Mouse (Mus musculus) ES-Bruce4 (cell line): Measurements from ENCODE around the gene Cand1. TPM values are rescaled to one million over a fixed set of nuclear protein-coding genes. Genes with fewer than 3 reads are reported as not detected.
A peak's percentile ranks its signal among the peaks of the same experiment; 100 is the strongest.

ENCODE experiments used
- H3K27ac ChIP-seq: 2 replicates; pipeline ENCODE4 v1.5.1; 2012; ENCODE audit warnings: low read length, inconsistent platforms; ENCODE audit not compliant: insufficient read depth
- H3K27me3 ChIP-seq: 2 replicates; pipeline ENCODE4 v1.6.1; 2012; ENCODE audit warnings: mild to moderate bottlenecking, low read length, inconsistent platforms; ENCODE audit not compliant: control insufficient read depth, poor library complexity, insufficient read depth, severe bottlenecking
- H3K36me3 ChIP-seq: 2 replicates; pipeline ENCODE4 v1.6.1; 2012; ENCODE audit warnings: inconsistent platforms, mild to moderate bottlenecking, low read length, moderate library complexity; ENCODE audit not compliant: control insufficient read depth, poor library complexity, insufficient read depth, severe bottlenecking
- H3K4me1 ChIP-seq: one replicate; pipeline ENCODE4 v1.8.1; 2011; ENCODE audit warnings: low read length; ENCODE audit not compliant: control insufficient read depth, insufficient read depth
- H3K4me3 ChIP-seq: 2 replicates; pipeline ENCODE4 v1.5.1; 2011; ENCODE audit warnings: low read depth, mild to moderate bottlenecking, low read length
- H3K9ac ChIP-seq: 2 replicates; pipeline ENCODE4 v1.6.1; 2012; ENCODE audit warnings: low read depth, mild to moderate bottlenecking, inconsistent platforms; ENCODE audit not compliant: poor library complexity, severe bottlenecking
- H3K9me3 ChIP-seq: replicated peaks from 2 replicates; pipeline ENCODE4 v1.6.1; 2012; ENCODE audit warnings: mild to moderate bottlenecking, low read length, inconsistent platforms; ENCODE audit not compliant: control insufficient read depth, poor library complexity, insufficient read depth, severe bottlenecking
- CTCF ChIP-seq: IDR thresholded peaks from one replicate; pipeline ENCODE4 v1.8.1; 2011; ENCODE audit warnings: low read depth, low read length
- EP300 ChIP-seq: IDR thresholded peaks from 2 replicates; pipeline ENCODE4 v1.6.1; 2011; ENCODE audit warnings: low read depth, low read length; ENCODE audit not compliant: insufficient read depth
- POLR2A ChIP-seq: IDR thresholded peaks from one replicate; pipeline ENCODE4 v1.8.1; 2011; ENCODE audit warnings: low read length; ENCODE audit not compliant: insufficient read depth
- polyA plus RNA-seq: library from polyadenylated mRNA; stranded (reverse); fragments of >200 nt; gene quantifications from 2 replicates; pipeline ENCODE4 v1.2.4, GENCODE M21; 2011; ENCODE audit warnings: low read depth; ENCODE audit not compliant: missing spikeins, insufficient read depth, insufficient read length

Gene Cand1
- polyA plus RNA-seq, 1 experiment = 170 TPM

GRCm38 (mm10) chr10:119239633-119239968 is 254 bp downstream of the Cand1 start:
- no peaks in the 10 kb centered on the region for H3K9me3 ChIP-seq
- H3K27ac ChIP-seq = peak overlapping the region; percentile 82
- H3K36me3 ChIP-seq = peaks cover 4% of the 10 kb centered on the region
- H3K4me3 ChIP-seq = peak overlapping the region; percentile 99
- H3K9ac ChIP-seq = peak overlapping the region; percentile 98
- peaks cover 5% of the 10 kb centered on the region for H3K4me1 ChIP-seq
- TF ChIP-seq CTCF (no peak), EP300 (no peak), POLR2A (no peak)
- H3K27me3 ChIP-seq = no peaks in the 10 kb centered on the region

- Histone ChIP-seq H3K27me3 (no peaks in the 10 kb centered on the region), H3K4me3 (peak overlapping the region; percentile 99), H3K27ac (peak overlapping the region; percentile 82), H3K36me3 (peaks cover 4% of the 10 kb centered on the region), H3K9me3 (no peaks in the 10 kb centered on the region), H3K9ac (peak overlapping the region; percentile 98), H3K4me1 (peaks cover 5% of the 10 kb centered on the region)
- TF ChIP-seq CTCF (no peak), POLR2A (no peak), EP300 (no peak)
Observed at GRCm38 (mm10) chr10:119238985-119239631, 747 bp downstream of the Cand1 start.

GRCm38 (mm10) chr10:119231526-119231925 is 8.3 kb downstream of the Cand1 start:
- H3K27ac ChIP-seq = no peak overlapping the region
- H3K9me3 ChIP-seq = no peaks in the 10 kb centered on the region
- no peak for TF ChIP-seq CTCF
- TF ChIP-seq EP300 = no peak
- TF ChIP-seq POLR2A = no peak
- H3K27me3 ChIP-seq = no peaks in the 10 kb centered on the region
- peaks cover 2% of the 10 kb centered on the region for H3K4me1 ChIP-seq
- no peak overlapping the region for H3K4me3 ChIP-seq
- no peak overlapping the region for H3K9ac ChIP-seq
- peaks cover 8% of the 10 kb centered on the region for H3K36me3 ChIP-seq

GRCm38 (mm10) chr10:119230703-119231102 is 9.2 kb downstream of the Cand1 start:
- no peak overlapping the region for H3K27ac ChIP-seq
- peaks cover 2% of the 10 kb centered on the region for H3K4me1 ChIP-seq
- H3K9ac ChIP-seq = no peak overlapping the region
- peaks cover 14% of the 10 kb centered on the region for H3K36me3 ChIP-seq
- H3K27me3 ChIP-seq = no peaks in the 10 kb centered on the region
- H3K4me3 ChIP-seq = no peak overlapping the region
- TF ChIP-seq EP300 (no peak), CTCF (no peak), POLR2A (no peak)
- H3K9me3 ChIP-seq = no peaks in the 10 kb centered on the region

- Histone ChIP-seq H3K27ac (no peak overlapping the region), H3K36me3 (peaks cover 18% of the 10 kb centered on the region), H3K27me3 (no peaks in the 10 kb centered on the region), H3K4me1 (peaks cover 2% of the 10 kb centered on the region), H3K4me3 (no peak overlapping the region), H3K9ac (no peak overlapping the region), H3K9me3 (no peaks in the 10 kb centered on the region)
- no peak for TF ChIP-seq POLR2A
- TF ChIP-seq EP300 = no peak
- TF ChIP-seq CTCF = no peak
Observed at GRCm38 (mm10) chr10:119230074-119230669, 9.7 kb downstream of the Cand1 start.

GRCm38 (mm10) chr10:119223686-119224085 is 16.2 kb downstream of the Cand1 start:
- H3K36me3 ChIP-seq = peaks cover 40% of the 10 kb centered on the region
- H3K9ac ChIP-seq = no peak overlapping the region
- H3K27ac ChIP-seq = no peak overlapping the region
- no peak for TF ChIP-seq EP300
- TF ChIP-seq CTCF = no peak
- TF ChIP-seq POLR2A = no peak
- no peaks in the 10 kb centered on the region for H3K4me1 ChIP-seq
- H3K4me3 ChIP-seq = no peak overlapping the region
- H3K9me3 ChIP-seq = no peaks in the 10 kb centered on the region
- H3K27me3 ChIP-seq = no peaks in the 10 kb centered on the region
